Mouse (Mus musculus) heart, postnatal 0 days (tissue): ENCODE data around the gene Gpr132. TPM values are rescaled to one million over a fixed set of nuclear protein-coding genes. Genes with fewer than 3 reads are reported as not detected.

Experiments
- ATAC-seq: fragments of 200-750 bp; cut with Nextera tagmentation; 2 replicates; pipeline ENCODE4 v1.8.0; 2017; ENCODE audit warnings: low read depth, moderate number of reproducible peaks, moderate library complexity; ENCODE audit not compliant: insufficient read depth
- DNase-seq: peaks from one replicate; pipeline ENCODE4 v3.0.0-alpha.2; 2016; ENCODE audit warnings: low spot score
- H3K27ac ChIP-seq: fragments of 300-500 bp; sonication (generic); 2 replicates; pipeline ENCODE4 v1.5.1; 2014; ENCODE audit warnings: low read depth, mild to moderate bottlenecking
- H3K27me3 ChIP-seq: fragments of 300-500 bp; sonication (generic); 2 replicates; pipeline ENCODE4 v1.6.1; 2014; ENCODE audit warnings: low read length, mixed read lengths; ENCODE audit not compliant: control insufficient read depth, insufficient read depth
- H3K36me3 ChIP-seq: fragments of 300-500 bp; sonication (generic); replicated peaks from 2 replicates; pipeline ENCODE4 v1.6.1; 2014; ENCODE audit warnings: low read length, mixed read lengths; ENCODE audit not compliant: control insufficient read depth, insufficient read depth
- H3K4me1 ChIP-seq: fragments of 300-500 bp; sonication (generic); 2 replicates; pipeline ENCODE4 v1.6.1; 2014; ENCODE audit warnings: antibody characterized with exemption; ENCODE audit not compliant: control insufficient read depth, insufficient read depth
- H3K4me2 ChIP-seq: fragments of 300-500 bp; sonication (generic); 2 replicates; pipeline ENCODE4 v1.6.1; 2014; ENCODE audit warnings: low read depth, mild to moderate bottlenecking, low read length, moderate library complexity
- H3K4me3 ChIP-seq: fragments of 300-500 bp; sonication (generic); 2 replicates; pipeline ENCODE4 v1.5.1; 2014; ENCODE audit warnings: low read depth, low read length
- H3K9ac ChIP-seq: fragments of 300-500 bp; sonication (generic); replicated peaks from 2 replicates; pipeline ENCODE4 v1.6.1; 2014; ENCODE audit warnings: low read depth, low read length, mixed read lengths
- H3K9me3 ChIP-seq: fragments of 300-500 bp; sonication (generic); replicated peaks from 2 replicates; pipeline ENCODE4 v1.6.1; 2016; ENCODE audit warnings: low read length; ENCODE audit not compliant: control insufficient read depth
- CTCF ChIP-seq: IDR thresholded peaks from 2 replicates; pipeline ENCODE4 v1.5.1; 2016; ENCODE audit warnings: antibody characterized with exemption, control low read depth, low read depth
- EP300 ChIP-seq: IDR thresholded peaks from 2 replicates; pipeline ENCODE4 v1.6.1; 2016; ENCODE audit warnings: antibody characterized with exemption, low read depth
- WGBS: fragments of 180-500 bp; shearing (Covaris S2); extraction: QIAGEN DNeasy Blood & Tissue Kit; methylation state at CpG from one replicate; pipeline ENCODE4 v1.1.7; 2014; 5-methylcytosine and 5-hydroxymethylcytosine counted together
- polyA plus RNA-seq: library from polyadenylated mRNA; unstranded; fragments of >200 nt; fragmentation: Nextera tagmentation; extraction: Ambion mirVana; gene quantifications from 2 replicates; pipeline ENCODE4 v1.2.1, GENCODE M21; 2015
- total RNA-seq: library from RNA; depleted of rRNA; stranded (reverse); fragments of >200 nt; gene quantifications from 2 replicates; pipeline ENCODE4 v1.2.3, GENCODE M21; 2014; ENCODE audit warnings: low replicate concordance

The Gpr132 gene
- total and polyA plus RNA-seq, 2 experiments from 2014 or later = 0.04 to 0.38 TPM

GRCm38 (mm10) chr12:112866467-112867080 is 1.5 kb downstream of the Gpr132 start:
- TF ChIP-seq CTCF = no peak
- TF ChIP-seq EP300 = no peak
- Histone ChIP-seq H3K9ac (no peak overlapping the region), H3K9me3 (no peaks in the 10 kb centered on the region), H3K4me3 (no peak overlapping the region), H3K27ac (no peak overlapping the region), H3K4me1 (no peaks in the 10 kb centered on the region), H3K36me3 (no peaks in the 10 kb centered on the region), H3K4me2 (no peak overlapping the region), H3K27me3 (peaks cover 11% of the 10 kb centered on the region; the same call in 1 of the 2 replicates)
- 46% methylated on average over 8 of the region's 8 CpGs for WGBS
- ATAC-seq (no peak), DNase-seq (no peak)

- H3K9me3 ChIP-seq = no peaks in the 10 kb centered on the region
Measured at GRCm38 (mm10) chr12:112864804-112865203, 3.2 kb downstream of the Gpr132 start.

DNA sequence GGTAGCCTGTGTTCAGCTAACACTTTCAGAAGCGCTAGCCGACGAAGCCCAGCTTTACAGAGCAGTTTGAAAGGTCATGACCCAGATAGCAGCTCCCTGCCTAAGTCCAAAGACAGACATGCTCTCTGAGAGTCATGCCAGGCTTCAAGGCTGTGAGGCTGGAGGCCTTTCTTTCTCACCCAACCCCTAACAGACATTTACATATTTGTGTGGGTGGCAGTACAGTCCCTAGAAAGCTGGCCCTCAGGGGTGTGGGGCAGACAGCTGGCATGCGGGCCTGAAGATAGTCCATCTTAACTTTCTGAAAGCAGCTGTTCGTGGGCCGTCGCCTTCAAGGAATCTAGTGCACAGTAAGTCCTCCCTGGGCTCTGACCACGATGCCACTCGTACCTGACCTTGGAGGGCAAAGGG is 6.1 kb downstream of the Gpr132 start:
- ATAC-seq = no peak

More at GRCm38 (mm10) chr12:112864804-112865203, 3.2 kb downstream of the Gpr132 start:
- ATAC-seq (no peak), DNase-seq (no peak)
- Histone ChIP-seq H3K4me2 (no peak overlapping the region), H3K27me3 (no peaks in the 10 kb centered on the region), H3K4me1 (no peaks in the 10 kb centered on the region), H3K4me3 (no peak overlapping the region), H3K9ac (no peak overlapping the region), H3K27ac (no peak overlapping the region), H3K36me3 (no peaks in the 10 kb centered on the region)
- TF ChIP-seq EP300 (no peak), CTCF (no peak)
- WGBS = 81% methylated on average over 7 of the region's 7 CpGs

DNA sequence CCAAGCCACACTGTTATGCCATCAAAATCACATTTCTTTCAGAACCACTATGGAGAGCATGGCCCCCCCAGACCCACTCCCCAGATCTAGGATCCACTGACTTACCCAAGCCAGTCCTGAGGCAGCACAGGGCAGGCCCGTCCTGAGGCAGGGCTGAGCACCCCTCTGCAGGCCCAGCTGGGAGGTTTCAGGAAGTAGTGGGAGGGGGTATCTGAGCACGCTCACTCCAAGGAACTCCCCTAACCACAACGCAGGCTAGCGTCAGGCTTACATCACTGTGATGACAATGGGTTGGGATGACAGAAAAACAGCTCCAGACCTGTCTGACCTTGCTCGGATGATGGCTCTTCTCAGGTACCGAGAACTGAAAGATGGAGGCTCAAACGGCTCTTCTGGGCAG is 7.3 kb downstream of the Gpr132 start:
- H3K4me1 ChIP-seq = no peaks in the 10 kb centered on the region
- H3K9ac ChIP-seq = no peak overlapping the region
- TF ChIP-seq EP300 = no peak
- TF ChIP-seq CTCF = no peak
- H3K4me2 ChIP-seq = peak overlapping the region; percentile 10; the same call in 1 of the 2 replicates
- H3K4me3 ChIP-seq = peak overlapping the region; percentile 8; the same call in 1 of the 2 replicates
- ATAC-seq (no peak), DNase-seq (no peak)
- H3K27ac ChIP-seq = no peak overlapping the region; the same call in 1 of the 2 replicates
- H3K36me3 ChIP-seq = no peaks in the 10 kb centered on the region
- H3K27me3 ChIP-seq = no peaks in the 10 kb centered on the region
- no peaks in the 10 kb centered on the region for H3K9me3 ChIP-seq
- 66% methylated on average over 7 of the region's 7 CpGs for WGBS

More for the DNA sequence above, 6.1 kb downstream of the Gpr132 start:
- DNase-seq = no peak
- TF ChIP-seq CTCF (no peak), EP300 (no peak)
- no peaks in the 10 kb centered on the region for H3K36me3 ChIP-seq
- H3K27me3 ChIP-seq = no peaks in the 10 kb centered on the region
- no peaks in the 10 kb centered on the region for H3K9me3 ChIP-seq
- H3K4me3 ChIP-seq = no peak overlapping the region
- H3K4me1 ChIP-seq = no peaks in the 10 kb centered on the region
- H3K4me2 ChIP-seq = no peak overlapping the region
- no peak overlapping the region for H3K27ac ChIP-seq
- no peak overlapping the region for H3K9ac ChIP-seq
- WGBS = 63% methylated on average over 9 of the region's 9 CpGs

- WGBS = 69% methylated on average over 8 of the region's 8 CpGs
- Histone ChIP-seq H3K4me2 (peak overlapping the region; percentile 10; the same call in 1 of the 2 replicates), H3K36me3 (no peaks in the 10 kb centered on the region), H3K9ac (no peak overlapping the region), H3K27ac (no peak overlapping the region; the same call in 1 of the 2 replicates), H3K27me3 (no peaks in the 10 kb centered on the region), H3K9me3 (no peaks in the 10 kb centered on the region), H3K4me3 (no peak overlapping the region; the same call in 1 of the 2 replicates), H3K4me1 (no peaks in the 10 kb centered on the region)
- ATAC-seq (no peak), DNase-seq (no peak)
- TF ChIP-seq EP300 (no peak), CTCF (no peak)
Measured at GRCm38 (mm10) chr12:112859930-112860329, 8.1 kb downstream of the Gpr132 start.
